Mouse (Mus musculus): ENCODE measurements around the gene Car5a.

The Car5a gene

GRCm38 (mm10) chr8:121905864-121906263 is 38.8 kb downstream of the Car5a start:
- DNase-seq (ENCODE audit: low spot score) = no peak

- no peak for DNase-seq (ENCODE audit: low spot score)
These were observed 39.3 kb downstream of the Car5a start for GRCm38 (mm10) chr8:121905420-121905819.

DNA sequence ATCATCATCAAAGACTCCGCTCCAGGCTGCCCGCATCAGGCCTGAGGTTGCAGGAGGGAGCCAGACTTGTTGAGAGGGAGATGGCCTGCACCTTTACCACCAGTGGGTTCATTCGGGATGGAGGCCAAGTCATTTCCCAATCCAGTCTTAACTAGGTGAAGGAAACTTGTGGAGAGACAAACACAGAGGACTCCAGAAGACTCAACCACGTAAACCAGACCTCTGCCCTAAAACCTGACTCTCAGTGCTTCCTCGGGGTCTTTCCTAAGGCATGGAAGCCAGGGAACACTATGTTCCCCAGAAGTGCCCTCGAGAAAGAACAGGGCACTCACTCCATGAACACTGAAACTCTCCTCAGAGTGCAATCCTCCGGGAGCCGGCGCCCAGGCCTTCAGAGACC is 39.7 kb downstream of the Car5a start:
- DNase-seq (ENCODE audit: low spot score) = no peak

DNA sequence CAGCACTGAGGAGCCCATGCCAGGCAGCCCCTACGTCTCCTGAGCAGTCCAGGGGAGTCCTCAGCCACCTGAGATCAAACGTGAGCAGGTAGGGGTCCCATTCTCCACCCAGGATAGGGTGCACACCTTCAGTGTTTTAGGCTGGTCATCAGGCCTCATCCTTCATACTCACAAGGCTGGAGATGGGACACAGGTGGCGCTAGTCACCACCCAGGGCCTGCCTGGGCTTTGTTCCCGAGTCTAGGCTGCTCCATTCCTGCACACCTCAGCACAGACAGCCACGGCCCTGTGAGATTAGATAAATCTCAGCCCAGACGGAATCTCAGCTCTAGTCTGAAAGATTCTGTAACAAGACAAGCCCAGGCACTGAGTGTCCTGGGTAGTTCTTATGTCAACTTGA is 40.7 kb downstream of the Car5a start:
- no peak for DNase-seq (ENCODE audit: low spot score)

GRCm38 (mm10) chr8:121901498-121902236 is 43.0 kb downstream of the Car5a start:
- DNase-seq (ENCODE audit: low spot score) = no peak

DNA sequence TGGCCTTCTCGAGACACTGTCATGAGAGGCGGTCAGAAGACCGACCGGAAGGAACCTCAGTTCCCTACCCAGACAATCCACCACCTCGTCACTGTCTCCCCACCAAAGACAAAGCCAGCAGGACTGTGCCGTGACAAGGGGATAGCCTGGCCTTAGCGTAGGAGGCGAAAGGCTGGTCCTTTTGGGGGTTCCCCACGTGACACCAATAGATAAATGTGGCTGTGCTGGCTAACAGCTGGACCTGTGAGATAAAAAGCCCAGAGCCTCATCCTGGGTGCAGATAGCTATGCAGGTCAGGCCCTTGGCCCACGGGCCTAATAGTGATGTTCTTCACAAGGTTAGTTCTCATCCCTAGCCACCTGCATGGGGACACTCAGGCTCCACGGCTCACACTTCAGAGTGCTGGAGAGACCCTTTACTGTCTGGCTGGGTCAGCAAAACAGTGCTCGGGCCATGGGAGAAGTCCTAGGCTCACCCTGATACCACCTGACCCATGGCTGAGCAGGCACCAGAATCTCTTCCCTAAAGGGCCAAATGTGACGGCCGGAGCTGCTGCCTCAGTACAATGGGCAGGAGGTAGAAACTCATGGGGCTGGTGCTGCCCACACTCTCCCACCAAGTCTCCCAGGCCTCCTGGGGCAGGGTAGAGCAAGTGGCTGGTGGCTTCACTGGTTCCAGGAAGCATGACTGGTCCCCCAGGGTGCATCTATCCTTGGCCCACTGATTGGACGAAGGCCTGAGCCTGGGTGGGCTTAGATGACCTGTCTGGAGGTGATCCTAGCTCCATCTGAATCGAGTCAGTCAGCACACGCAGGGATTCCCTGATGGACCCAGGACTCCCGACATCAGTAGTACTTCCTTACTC is 45.3 kb downstream of the Car5a start:
- no peak for DNase-seq (ENCODE audit: low spot score)

DNA sequence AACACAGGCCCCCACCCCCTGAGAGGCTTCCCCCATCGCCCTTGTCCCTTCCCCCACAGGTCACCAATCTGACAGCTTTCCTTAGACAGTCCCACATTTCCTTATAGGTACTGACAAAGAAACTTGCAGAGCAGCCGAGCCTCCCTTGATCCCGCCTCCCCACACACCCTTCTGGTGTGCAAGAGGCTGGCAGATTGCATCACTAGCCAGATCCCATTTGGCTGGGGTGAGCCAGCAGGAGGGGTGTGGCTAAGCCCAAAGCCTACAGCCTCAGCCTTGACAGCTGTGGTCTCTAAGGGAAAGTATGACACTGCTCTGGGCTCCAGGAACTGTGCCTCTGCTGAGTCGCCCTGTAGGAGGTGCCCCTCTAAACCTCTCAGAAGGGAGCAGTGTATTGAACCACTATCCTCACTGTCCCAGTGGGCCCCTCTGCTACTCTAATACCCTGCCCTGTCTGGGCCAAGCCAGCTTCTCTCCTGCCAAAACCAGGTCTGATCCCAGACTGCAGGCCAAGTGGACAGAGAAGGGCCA is 46.2 kb downstream of the Car5a start:
- no peak for DNase-seq (ENCODE audit: low spot score)

- no peak for DNase-seq (ENCODE audit: low spot score)
These were observed 46.8 kb downstream of the Car5a start for GRCm38 (mm10) chr8:121897871-121898381.

GRCm38 (mm10) chr8:121897205-121897604 is 47.5 kb downstream of the Car5a start:
- DNase-seq (ENCODE audit: low spot score) = no peak

- no peak for DNase-seq (ENCODE audit: low spot score)
These were observed 48.1 kb downstream of the Car5a start for GRCm38 (mm10) chr8:121896476-121897145.

DNA sequence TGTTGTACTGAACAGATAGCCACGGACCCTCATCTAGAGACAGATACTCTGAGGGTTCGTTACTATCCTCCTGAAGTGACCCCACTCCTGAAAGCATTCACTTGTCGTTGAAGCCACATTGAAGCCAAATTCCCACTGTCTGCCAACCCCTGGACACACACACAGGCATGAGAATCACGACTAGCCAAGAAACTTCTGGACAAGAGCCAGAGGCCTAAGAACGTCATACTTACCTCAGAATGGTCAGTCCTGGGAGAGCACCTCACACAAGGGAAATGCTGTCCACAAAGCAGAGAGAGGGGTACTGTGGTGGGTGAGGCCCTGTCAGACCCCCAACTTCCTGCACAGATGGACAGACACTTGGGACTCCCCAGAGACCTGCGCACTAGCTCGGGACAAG is 48.8 kb downstream of the Car5a start:
- DNase-seq (ENCODE audit: low spot score) = no peak

DNA sequence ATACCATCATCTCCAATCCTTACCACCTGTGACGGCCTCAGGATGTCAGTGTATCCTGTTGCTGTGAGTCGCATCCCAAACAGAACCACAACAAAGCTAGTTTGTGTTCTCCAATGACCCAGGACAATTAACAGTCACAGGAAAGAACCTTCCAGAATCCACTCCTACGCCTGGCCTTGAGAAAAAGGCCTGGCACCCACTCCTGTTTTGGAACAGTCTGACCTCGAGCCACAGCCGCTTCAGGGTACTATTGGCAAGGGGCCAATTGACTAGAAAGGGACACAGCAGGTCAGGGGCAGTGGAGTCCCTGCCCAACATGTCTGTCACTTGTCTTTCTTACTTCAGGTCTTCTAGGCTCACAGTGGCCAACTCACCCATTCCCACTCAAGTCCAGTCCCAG is 51.8 kb downstream of the Car5a start:
- peak; percentile 77 for DNase-seq (ENCODE audit: low spot score)

GRCm38 (mm10) chr8:121889810-121890785 is 54.6 kb downstream of the Car5a start:
- no peak for DNase-seq (ENCODE audit: low spot score)

- no peak for DNase-seq (ENCODE audit: low spot score)
These were observed 55.4 kb downstream of the Car5a start for GRCm38 (mm10) chr8:121889317-121889716.

DNA sequence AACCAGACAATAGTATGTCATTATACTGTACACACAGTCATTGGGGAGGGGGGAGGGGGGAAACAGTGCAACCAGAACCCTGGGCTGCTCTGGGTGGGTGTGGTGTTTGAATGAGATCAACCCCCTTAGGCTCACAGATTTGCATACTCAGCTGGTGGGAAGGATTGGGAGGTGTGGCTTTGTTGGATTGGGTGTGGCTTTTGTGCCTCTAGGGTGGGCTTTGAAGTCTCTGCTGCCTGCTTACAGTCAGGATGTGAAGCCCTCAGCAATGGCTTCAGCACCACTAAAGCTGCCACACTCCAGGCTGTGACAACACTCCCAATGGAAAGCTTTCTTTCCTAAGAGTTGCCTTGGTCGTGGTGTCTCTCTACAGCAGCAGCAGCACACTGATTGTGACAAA is 57.2 kb downstream of the Car5a start:
- DNase-seq (ENCODE audit: low spot score) = no peak

GRCm38 (mm10) chr8:121885433-121885832 is 59.3 kb downstream of the Car5a start:
- no peak for DNase-seq (ENCODE audit: low spot score)

- DNase-seq (ENCODE audit: low spot score) = no peak
These were observed 59.7 kb downstream of the Car5a start for GRCm38 (mm10) chr8:121885001-121885400.

DNA sequence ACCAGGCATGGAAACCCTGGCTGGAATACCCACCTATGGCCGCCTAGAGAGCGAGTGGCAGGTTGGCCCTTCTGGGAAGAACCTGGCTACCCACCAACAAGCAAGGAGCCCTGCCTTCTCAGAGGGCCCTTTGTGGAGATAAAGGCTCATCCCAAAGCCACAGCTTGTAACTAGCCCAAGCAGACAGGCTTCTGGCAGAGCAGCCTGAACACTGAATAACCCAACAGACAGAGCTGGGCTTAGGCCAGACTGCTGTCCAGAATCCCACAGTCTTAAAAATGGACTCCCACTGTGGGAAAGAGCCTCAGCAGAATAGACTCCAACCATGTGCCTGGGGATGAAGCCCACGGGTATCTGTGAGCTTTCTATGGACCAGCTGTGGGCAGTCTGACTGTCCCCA is 60.5 kb downstream of the Car5a start:
- DNase-seq (ENCODE audit: low spot score) = no peak

DNA sequence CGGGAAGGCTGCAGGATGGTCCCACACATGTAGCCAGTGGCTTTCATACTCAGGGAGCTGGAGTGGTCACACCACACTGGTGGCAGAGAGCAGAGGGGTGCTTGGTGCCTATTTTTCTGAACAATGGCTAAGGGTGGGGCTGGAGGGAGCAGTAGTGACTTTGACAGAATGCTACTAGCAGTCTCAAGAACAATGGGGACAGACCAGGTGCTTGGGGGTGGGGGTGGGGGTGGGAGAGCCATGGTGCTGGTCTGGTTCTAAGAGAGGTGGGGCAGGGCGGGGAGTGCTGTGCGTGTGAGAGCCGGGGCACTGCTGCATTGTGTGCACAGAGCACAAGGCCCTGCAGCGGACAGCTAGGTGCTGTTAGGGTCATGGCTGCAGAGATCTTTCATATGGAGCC is 62.8 kb downstream of the Car5a start:
- no peak for DNase-seq (ENCODE audit: low spot score)

- peak; percentile 69 for DNase-seq (ENCODE audit: low spot score)
These were observed 63.9 kb downstream of the Car5a start for GRCm38 (mm10) chr8:121880818-121881217.

DNA sequence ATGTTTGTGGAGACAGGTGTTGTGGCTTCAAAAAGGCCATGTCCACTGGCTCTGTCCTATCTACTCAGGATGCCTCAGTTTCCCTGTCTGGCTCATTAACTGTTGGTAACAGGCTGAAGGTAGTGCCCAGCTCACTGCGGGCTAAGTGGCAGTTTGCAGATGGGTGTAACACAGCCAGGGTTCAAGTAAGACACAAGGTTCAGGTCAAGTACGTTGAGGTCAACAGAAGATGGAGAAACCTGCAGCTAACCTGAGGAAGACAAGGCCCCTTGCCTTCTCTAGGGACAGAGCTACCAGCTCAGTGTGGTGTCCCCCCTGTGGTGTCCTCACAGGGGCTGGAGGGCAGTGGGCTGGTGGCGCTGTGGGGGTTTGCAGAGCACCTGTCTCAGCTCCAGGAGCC is 65.0 kb downstream of the Car5a start:
- no peak for DNase-seq (ENCODE audit: low spot score)
